Mouse (Mus musculus): ENCODE results near the gene Ahcyl2. TPM values are rescaled to one million over a fixed set of nuclear protein-coding genes. Genes with fewer than 3 reads are reported as not detected.

The Ahcyl2 gene
- polyA plus RNA-seq, 1 experiment = 30.5 TPM

DNA sequence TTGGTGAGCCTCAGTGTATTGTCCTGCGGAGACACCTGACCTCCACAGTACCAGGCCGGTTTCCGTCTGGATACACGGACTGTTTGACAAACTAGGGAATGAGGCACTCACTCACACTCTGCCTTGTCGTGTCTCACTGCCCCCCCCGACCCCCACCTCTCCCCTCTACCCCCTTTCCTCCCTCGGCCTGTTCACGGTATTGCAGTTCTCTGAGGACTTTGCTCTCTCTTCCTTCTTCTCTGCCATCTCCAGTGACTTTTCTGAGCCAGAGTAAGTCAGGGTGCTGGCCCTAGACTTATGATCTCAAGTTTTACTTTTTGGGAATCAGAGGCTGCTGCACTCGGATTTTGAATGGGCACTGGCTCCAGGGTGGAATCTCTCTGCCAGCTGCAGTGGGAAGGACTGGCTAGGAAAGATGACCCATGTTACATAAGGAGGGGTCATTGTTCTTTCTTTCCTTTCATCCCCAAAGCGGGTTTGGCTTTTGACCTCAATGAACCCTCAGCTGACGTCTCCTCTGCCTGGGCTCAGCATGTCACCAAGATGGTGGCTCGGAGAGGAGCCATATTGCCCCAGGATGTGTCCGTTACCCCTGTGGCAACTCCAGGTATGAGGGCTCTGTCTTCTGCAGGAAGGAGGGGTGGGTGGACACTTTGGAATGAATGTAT is 8.7 kb upstream of the Ahcyl2 start:
- no peak for TF ChIP-seq GATA1 (IDR thresholded peaks at IDR 0.05; ENCODE audit: low read length)

GRCm38 (mm10) chr6:29761282-29761681 is 6.5 kb upstream of the Ahcyl2 start:
- TF ChIP-seq GATA1 (IDR thresholded peaks at IDR 0.05; ENCODE audit: low read length) = no peak

- TF ChIP-seq GATA1 (IDR thresholded peaks at IDR 0.05; ENCODE audit: low read length) = no peak
Observed at GRCm38 (mm10) chr6:29762524-29762923, 5.3 kb upstream of the Ahcyl2 start.

DNA sequence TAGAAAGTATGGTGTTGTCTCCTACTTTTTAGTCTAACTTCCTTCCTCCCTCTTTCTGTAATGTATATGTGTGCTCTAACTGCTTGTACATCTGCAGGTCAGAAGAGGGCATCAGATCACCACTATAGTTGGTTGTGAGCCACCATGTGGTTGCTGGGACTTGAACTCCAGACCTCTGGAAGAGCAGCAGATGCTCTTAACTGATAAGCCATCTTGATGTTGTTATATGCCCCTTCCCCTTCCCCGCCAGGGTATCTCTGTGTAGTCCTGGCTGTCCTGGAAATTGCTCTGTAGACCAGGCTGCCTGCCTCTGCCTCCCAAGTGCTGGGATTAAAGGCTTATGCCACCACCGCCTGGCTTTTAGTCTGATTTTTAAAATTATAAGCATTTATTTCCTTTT is 937 bp upstream of the Ahcyl2 start:
- no peak for TF ChIP-seq GATA1 (IDR thresholded peaks at IDR 0.05; ENCODE audit: low read length)

GRCm38 (mm10) chr6:29768791-29769441 is 1.1 kb downstream of the Ahcyl2 start:
- no peak for TF ChIP-seq GATA1 (IDR thresholded peaks at IDR 0.05; ENCODE audit: low read length)

GRCm38 (mm10) chr6:29770672-29771321 is 3.0 kb downstream of the Ahcyl2 start:
- TF ChIP-seq GATA1 (IDR thresholded peaks at IDR 0.05; ENCODE audit: low read length) = no peak

DNA sequence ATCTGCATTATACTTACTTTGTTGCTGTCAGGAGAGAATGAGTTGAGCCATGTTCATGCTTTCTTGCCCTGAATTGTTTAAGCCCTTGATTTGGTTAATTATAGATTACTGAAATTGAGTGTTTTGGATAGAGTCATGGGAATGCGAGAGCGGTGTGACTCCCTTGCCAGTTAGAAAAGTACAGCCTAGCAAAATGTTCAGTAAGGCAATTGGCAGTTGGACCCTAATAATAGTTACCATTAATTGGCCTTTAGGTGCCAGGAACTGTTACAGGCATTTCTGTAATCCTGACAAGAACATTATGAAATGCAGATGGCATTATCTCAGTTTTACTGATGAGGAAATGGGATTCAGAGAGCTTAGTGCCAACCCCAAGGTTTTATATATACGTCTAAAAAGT is 4.4 kb downstream of the Ahcyl2 start:
- TF ChIP-seq GATA1 (IDR thresholded peaks at IDR 0.05; ENCODE audit: low read length) = no peak

DNA sequence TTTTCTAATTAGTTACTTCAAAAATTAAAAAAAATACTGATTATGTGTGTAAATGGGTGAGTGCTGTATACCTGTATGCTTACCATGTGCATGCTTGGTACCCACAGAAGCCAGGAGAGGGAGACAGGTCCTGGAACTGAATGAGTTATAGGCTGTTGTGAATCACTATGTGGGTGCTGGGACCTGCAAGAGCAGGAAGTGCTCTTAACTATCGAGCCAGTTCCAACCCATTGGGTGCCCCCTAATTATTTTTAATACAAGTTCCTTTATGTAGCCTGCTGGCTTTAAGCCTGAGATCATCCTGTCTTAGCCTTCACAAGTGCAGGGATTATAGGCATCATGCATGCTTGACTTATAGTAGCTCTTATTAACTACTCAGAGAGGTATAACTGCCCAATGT is 6.3 kb downstream of the Ahcyl2 start:
- TF ChIP-seq GATA1 (IDR thresholded peaks at IDR 0.05; ENCODE audit: low read length) = no peak

DNA sequence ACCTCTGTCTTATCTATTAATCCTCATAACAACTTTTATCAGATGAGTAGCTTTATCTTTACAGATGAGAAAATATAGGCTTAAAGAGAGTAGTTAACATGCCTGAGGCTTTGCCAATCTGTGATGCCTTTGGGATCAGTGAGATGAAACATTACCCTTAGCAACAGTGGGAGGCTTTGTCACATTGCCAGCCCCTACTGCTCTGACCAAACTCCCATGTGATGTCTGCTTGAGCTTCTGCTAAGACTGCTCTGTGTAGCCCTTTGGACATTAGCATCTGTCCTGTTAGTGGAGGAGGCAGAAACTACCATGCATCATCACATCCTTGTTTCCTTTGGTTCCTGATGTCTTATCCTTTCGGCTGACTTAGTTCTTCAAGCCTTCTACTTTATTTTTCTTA is 7.8 kb downstream of the Ahcyl2 start:
- TF ChIP-seq GATA1 (IDR thresholded peaks at IDR 0.05; ENCODE audit: low read length) = no peak

DNA sequence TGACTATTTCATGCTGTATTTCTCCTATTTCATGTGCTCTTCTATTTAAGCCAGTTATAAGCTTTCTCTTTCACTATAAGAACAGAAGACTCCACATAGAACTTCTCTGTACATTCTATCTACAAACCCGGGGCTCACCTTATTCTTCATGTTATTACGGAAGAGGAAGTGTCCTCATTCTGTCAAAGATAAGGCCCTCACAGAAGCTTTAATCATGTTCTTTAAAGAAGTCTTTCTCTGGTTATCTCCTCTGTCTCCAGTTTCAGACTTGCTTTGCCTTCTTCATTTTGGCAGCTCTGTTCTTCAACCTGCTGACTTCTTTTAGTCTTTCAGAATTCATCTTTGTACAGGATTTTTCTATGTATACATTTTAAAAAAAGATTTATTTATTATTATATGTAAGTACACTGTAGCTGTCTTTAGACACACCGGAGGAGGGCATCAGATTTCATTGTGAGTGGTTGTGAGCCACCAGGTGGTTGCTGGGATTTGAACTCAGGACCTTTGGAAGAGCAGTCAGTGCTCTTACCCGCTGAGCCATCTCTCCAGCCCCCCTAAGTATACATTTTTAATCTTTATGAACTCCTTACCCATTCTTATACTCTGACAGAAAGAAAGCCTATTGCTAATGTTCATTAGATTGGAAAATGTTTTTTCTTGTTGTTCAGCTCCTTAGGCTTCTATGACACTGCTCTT is 8.9 kb downstream of the Ahcyl2 start:
- TF ChIP-seq GATA1 (IDR thresholded peaks at IDR 0.05; ENCODE audit: low read length) = no peak

- TF ChIP-seq GATA1 (IDR thresholded peaks at IDR 0.05; ENCODE audit: low read length) = no peak
Observed at GRCm38 (mm10) chr6:29777238-29777555, 9.4 kb downstream of the Ahcyl2 start.

DNA sequence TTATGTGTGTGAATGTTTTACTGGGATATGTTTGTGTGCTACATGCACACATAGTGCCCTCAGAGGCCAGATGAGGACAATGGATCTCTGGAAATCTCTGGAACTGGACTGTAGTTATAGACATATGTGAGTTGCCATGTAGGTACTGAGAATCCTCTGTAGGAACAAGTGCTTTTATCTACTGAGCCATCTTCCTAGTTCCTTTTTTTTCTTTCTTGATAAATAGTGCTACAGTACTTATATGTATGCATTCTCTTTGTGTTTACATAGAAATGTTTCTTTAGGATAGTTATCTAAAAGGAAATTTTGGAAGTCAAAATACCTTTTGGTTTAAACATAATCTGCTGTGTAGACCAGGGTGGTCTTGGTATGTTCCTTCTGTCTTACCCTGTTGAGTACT is 12.3 kb downstream of the Ahcyl2 start:
- no peak for TF ChIP-seq GATA1 (IDR thresholded peaks at IDR 0.05; ENCODE audit: low read length)

- no peak for TF ChIP-seq GATA1 (IDR thresholded peaks at IDR 0.05; ENCODE audit: low read length)
Observed at GRCm38 (mm10) chr6:29780571-29780970, 12.8 kb downstream of the Ahcyl2 start.

DNA sequence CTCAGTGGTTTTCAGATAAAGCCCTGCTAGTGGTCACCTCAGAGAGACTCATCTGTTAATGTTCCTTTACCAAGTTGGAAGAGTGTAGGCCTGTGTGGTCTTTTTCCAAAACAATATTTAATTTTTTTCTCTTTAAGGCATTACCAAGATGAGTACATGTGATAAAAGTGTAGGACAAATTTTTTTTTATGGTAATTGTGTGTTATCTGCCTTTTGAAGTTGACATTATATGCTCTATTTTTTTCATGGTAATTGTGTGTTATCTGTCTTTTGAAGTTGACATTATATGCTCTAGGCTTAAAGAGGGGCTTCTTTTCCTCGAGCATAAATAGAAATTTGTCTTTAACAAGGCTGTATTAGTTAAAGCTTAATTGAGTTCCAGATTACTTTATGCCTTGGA is 14.4 kb downstream of the Ahcyl2 start:
- TF ChIP-seq GATA1 (IDR thresholded peaks at IDR 0.05; ENCODE audit: low read length) = no peak

DNA sequence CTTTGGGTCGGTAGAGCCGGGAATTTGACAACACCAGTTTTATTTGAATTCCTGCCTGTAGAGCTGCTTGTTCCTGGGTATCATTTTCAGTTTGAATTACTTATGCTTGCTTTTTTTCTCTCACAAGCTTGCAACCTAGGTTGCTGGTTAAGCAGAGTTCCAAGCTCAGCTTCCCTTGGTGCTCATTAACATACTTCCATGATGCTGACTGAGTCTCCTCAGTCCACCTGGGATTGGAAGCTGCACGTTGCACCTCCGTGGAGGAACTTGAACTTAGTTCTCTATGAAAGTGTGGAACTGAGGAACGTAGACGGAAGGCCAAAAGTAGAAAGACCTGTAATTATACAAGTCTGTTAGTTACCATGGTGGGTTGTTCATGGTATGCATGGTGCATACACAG is 16.1 kb downstream of the Ahcyl2 start:
- TF ChIP-seq GATA1 (IDR thresholded peaks at IDR 0.05; ENCODE audit: low read length) = no peak

GRCm38 (mm10) chr6:29784413-29785021 is 16.7 kb downstream of the Ahcyl2 start:
- TF ChIP-seq GATA1 (IDR thresholded peaks at IDR 0.05; ENCODE audit: low read length) = no peak

Measured in G1E-ER4 (cell line).